Mouse (Mus musculus) T-cell, adult 2 months (primary cell): ENCODE results near the gene Arfip1.

Experiments used
- DNase-seq: peaks from one replicate; pipeline ENCODE4 v3.0.0; 2022; ENCODE audit warnings: low spot score

Arfip1 gene

GRCm38 (mm10) chr3:84582023-84582912, at the start of gene Arfip1:
Gene Arfip1, minus strand, starts transcription at chr3:84582625.
- DNase-seq: peak; percentile 91

- DNase-seq: no peak
These were observed 49.2 kb upstream of the Arfip1 start for GRCm38 (mm10) chr3:84631586-84631985.

- peak; percentile 70 for DNase-seq
These were observed 39.6 kb upstream of the Arfip1 start for GRCm38 (mm10) chr3:84622026-84622425.

- DNase-seq: no peak
These were observed 37.3 kb upstream of the Arfip1 start for GRCm38 (mm10) chr3:84619725-84620124.

- DNase-seq: no peak
These were observed 36.6 kb upstream of the Arfip1 start for GRCm38 (mm10) chr3:84619056-84619455.

GRCm38 (mm10) chr3:84618627-84619026, 36.2 kb upstream of the Arfip1 start:
- DNase-seq: no peak

GRCm38 (mm10) chr3:84615856-84616225, 33.4 kb upstream of the Arfip1 start:
- no peak for DNase-seq

GRCm38 (mm10) chr3:84615050-84615855, 32.8 kb upstream of the Arfip1 start:
- DNase-seq: peak; percentile 28

- DNase-seq: no peak
These were observed 27.8 kb upstream of the Arfip1 start for GRCm38 (mm10) chr3:84610183-84610710.

- no peak for DNase-seq
These were observed 20.8 kb upstream of the Arfip1 start for GRCm38 (mm10) chr3:84603212-84603611.

GRCm38 (mm10) chr3:84602759-84603158, 20.3 kb upstream of the Arfip1 start:
- DNase-seq: no peak

- DNase-seq: no peak
These were observed 19.6 kb upstream of the Arfip1 start for GRCm38 (mm10) chr3:84601870-84602495.

GRCm38 (mm10) chr3:84598756-84599155, 16.3 kb upstream of the Arfip1 start:
- no peak for DNase-seq

- no peak for DNase-seq
These were observed 15.7 kb upstream of the Arfip1 start for GRCm38 (mm10) chr3:84597996-84598734.

- no peak for DNase-seq
These were observed 13.3 kb upstream of the Arfip1 start for GRCm38 (mm10) chr3:84595677-84596234.

- DNase-seq: no peak
These were observed 12.7 kb upstream of the Arfip1 start for GRCm38 (mm10) chr3:84594894-84595676.

GRCm38 (mm10) chr3:84593274-84593673, 10.8 kb upstream of the Arfip1 start, which contains the start of gene Tigd4:
Gene Tigd4, plus strand, starts transcription at chr3:84593574.
- no peak for DNase-seq

- no peak for DNase-seq
These were observed 4.3 kb upstream of the Arfip1 start for GRCm38 (mm10) chr3:84586736-84587135.

- DNase-seq: no peak
These were observed 470 bp upstream of the Arfip1 start for GRCm38 (mm10) chr3:84582913-84583276.

GRCm38 (mm10) chr3:84581696-84582022, 766 bp downstream of the Arfip1 start:
- no peak for DNase-seq

GRCm38 (mm10) chr3:84580716-84581115, 1.7 kb downstream of the Arfip1 start:
- DNase-seq: no peak
